Mouse (Mus musculus): ENCODE measurements around the gene Upp2.

Upp2 gene

GRCm38 (mm10) chr2:58841021-58841420 is 273.9 kb downstream of the Upp2 start:
- in situ Hi-C loops (cut with MboI, MseI) = no loop called here

- in situ Hi-C loops (cut with MboI, MseI) = no loop called here
Observed at GRCm38 (mm10) chr2:58842443-58842842, 275.3 kb downstream of the Upp2 start.
